Mouse (Mus musculus) G1E (cell line): ENCODE results near the gene Pdcd1.

ENCODE experiments used
- CTCF ChIP-seq: IDR thresholded peaks from 2 replicates; pipeline ENCODE4 v1.5.1; 2012; ENCODE audit warnings: low read depth, low read length, inconsistent platforms, mixed read lengths
- GATA1 ChIP-seq: IDR thresholded peaks from 2 replicates; pipeline ENCODE4 v1.6.1; 2012; ENCODE audit warnings: borderline replicate concordance, low read length, inconsistent platforms, mixed read lengths
- GATA2 ChIP-seq: IDR thresholded peaks from 2 replicates; pipeline ENCODE4 v1.6.1; 2012; ENCODE audit warnings: low read depth, low read length, inconsistent platforms, borderline replicate concordance
- POLR2AphosphoS5 ChIP-seq: IDR thresholded peaks from 2 replicates; pipeline ENCODE4 v1.6.1; 2012; ENCODE audit warnings: low read depth, low read length, inconsistent platforms; ENCODE audit not compliant: insufficient replicate concordance
- TAL1 ChIP-seq: conservative IDR thresholded peaks from 2 replicates; pipeline ENCODE4 v1.6.1; 2012; ENCODE audit warnings: low read depth, low read length, inconsistent platforms, mixed read lengths

- TF ChIP-seq CTCF: no peak
- TF ChIP-seq GATA1: no peak
- no peak for TF ChIP-seq POLR2AphosphoS5
- TF ChIP-seq GATA2: no peak
- TF ChIP-seq TAL1: no peak
Observed at GRCm38 (mm10) chr1:94055966-94056365, 3.6 kb upstream of the Pdcd1 start.
